17 mouse cellular contexts compared by ENCODE assay signal in the genomic region with DNA sequence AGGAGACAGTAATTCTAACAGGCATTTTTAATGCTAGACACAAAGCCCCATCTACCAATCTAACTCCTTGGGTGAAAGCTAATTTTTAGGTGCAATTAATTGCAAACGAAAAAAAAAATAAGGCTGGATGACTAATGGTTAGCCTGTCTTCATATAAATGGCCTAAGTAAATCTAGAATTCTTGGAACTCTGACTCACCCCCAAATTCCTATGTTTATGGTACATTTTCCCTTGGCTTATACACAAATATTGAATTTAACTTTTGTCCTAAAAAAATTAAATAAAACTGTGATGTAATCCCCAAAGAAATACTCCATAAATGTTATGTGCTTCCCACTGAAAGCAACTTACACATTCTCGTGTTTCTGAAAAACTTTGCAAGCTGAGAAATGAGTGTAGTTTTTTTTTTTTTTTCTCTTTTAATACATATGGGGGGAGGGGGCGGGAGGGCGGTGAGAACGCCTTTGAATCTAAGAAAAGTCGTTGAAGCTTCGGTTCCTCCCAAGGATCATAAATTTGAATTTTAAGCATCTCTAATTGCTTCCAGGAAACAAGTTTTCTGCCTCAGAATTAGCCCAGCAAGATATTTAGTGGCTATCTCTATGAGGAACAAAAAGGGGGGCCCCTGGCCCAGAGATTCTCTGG. TPM values are rescaled to one million over a fixed set of nuclear protein-coding genes. Genes with fewer than 3 reads are reported as not detected.
DNase-seq lines count a peak whose midpoint lies in the region; ATAC-seq and TF ChIP-seq lines count a peak whose summit lies in the region.
"Had no signal": no experiment of that assay in that cellular context is flagged by ENCODE, and none has a peak within 500 bp of the region (broad histone marks: within the 10 kb centered on the region; RNA-seq: fewer than 3 reads in every experiment).

No protein-coding gene starts in this region.

- TF ChIP-seq RAD21 in CH12.LX (IDR thresholded peaks at IDR 0.05; ENCODE audit: low read depth, low read length) = no peak

- H3K9ac ChIP-seq in liver, adult 2 months (ENCODE audit: low read depth, low read length) = no peak overlapping the region
- H3K9ac ChIP-seq in CH12.LX (ENCODE audit: insufficient read depth, low read depth) = peak overlapping the region; percentile 84
- no peak overlapping the region for H3K9ac ChIP-seq in stomach, embryonic 15.5 days
- no peak overlapping the region for H3K9ac ChIP-seq in midbrain, postnatal 0 days (replicated peaks; ENCODE audit: low read length, poor library complexity, severe bottlenecking)
- H3K9ac ChIP-seq: embryonic facial prominence, embryonic 12.5 days; forebrain, embryonic 15.5 days; neural tube, embryonic 12.5 days had no signal

- dilution Hi-C loops in CH12.LX (cut with MboI; ENCODE audit: extremely low pct_ligation_motif_present, extremely low pct_unique_long_range_greater_than_20kb, low sequenced_read_pairs) = no loop called here

- WGBS in liver, adult 2 months = 86% methylated on average over 7 of the region's 7 CpGs
- WGBS in stomach, embryonic 15.5 days = 52% methylated on average over 7 of the region's 7 CpGs
- WGBS in midbrain, postnatal 0 days = 64% methylated on average over 7 of the region's 7 CpGs

- peaks cover 11% of the 10 kb centered on the region; the same call in 1 of the 2 replicates for H3K36me3 ChIP-seq in liver, adult 2 months (ENCODE audit: control insufficient read depth, insufficient read depth, low read length)
- H3K36me3 ChIP-seq in CH12.LX (replicated peaks in 1 of 2; ENCODE audit: control insufficient read depth in 1 of 2, insufficient read depth in 1 of 2, low read length in 1 of 2) = peaks cover 2 to 10% of the 10 kb centered on the region in 2 experiments
- peaks cover 11% of the 10 kb centered on the region; the same call in 1 of the 2 replicates for H3K36me3 ChIP-seq in stomach, embryonic 15.5 days
- H3K36me3 ChIP-seq in midbrain, postnatal 0 days (ENCODE audit: insufficient read depth, low read length) = no peaks in the 10 kb centered on the region
- H3K36me3 ChIP-seq: forebrain, embryonic 15.5 days had no signal

- no peak for TF ChIP-seq POLR2A in liver, adult 2 months (IDR thresholded peaks at IDR 0.05; ENCODE audit: extremely low read depth, insufficient read depth, low read length)
- TF ChIP-seq POLR2A in CH12.LX (IDR thresholded peaks at IDR 0.05; ENCODE audit: low read depth, low read length) = no peak
- TF ChIP-seq POLR2A in embryonic fibroblast, embryonic 13.5 days (IDR thresholded peaks at IDR 0.05; ENCODE audit: low read depth, low read length) = no peak

- H3K27ac ChIP-seq in liver, adult 2 months (replicated peaks; ENCODE audit: insufficient read depth, low read depth, low read length) = peak overlapping the region; percentile 47; the same call in 1 of the 2 replicates
- H3K27ac ChIP-seq in CH12.LX (ENCODE audit: insufficient read depth, low read depth) = peak overlapping the region; percentile 84; the same call in 1 of the 2 replicates
- H3K27ac ChIP-seq in embryonic fibroblast, embryonic 13.5 days (ENCODE audit: insufficient read depth, low read length) = peak overlapping the region; percentile 99
- peak overlapping the region; percentile 77; the same call in 1 of the 2 replicates for H3K27ac ChIP-seq in stomach, embryonic 15.5 days
- no peak overlapping the region for H3K27ac ChIP-seq in midbrain, postnatal 0 days (ENCODE audit: low read depth, low read length)
- H3K27ac ChIP-seq: embryonic facial prominence, embryonic 12.5 days; forebrain, embryonic 15.5 days; neural tube, embryonic 12.5 days had no signal

- in situ Hi-C loops in CH12.LX (cut with MboI; ENCODE audit: low pct_ligation_motif_present, low pct_unique_long_range_greater_than_20kb, low sequenced_read_pairs) = no loop called here

- DNase-seq in liver, adult 2 months (ENCODE audit: extremely low read depth, low read depth, low spot score) = no peak
- DNase-seq in liver (no peak), CH12.LX (ENCODE audit: extremely low read depth) (peak; percentile 57)
- DNase-seq in midbrain, postnatal 0 days (ENCODE audit: low spot score) = no peak
- no peak for DNase-seq in right cerebral cortex, postnatal 14 days
- DNase-seq: adrenal gland, postnatal 25 days; cerebellum, postnatal 36 days; heart, postnatal 14 days; kidney, postnatal 36 days; midbrain, embryonic 14.5 days had no signal

- H3K4me1 ChIP-seq in liver, adult 2 months (ENCODE audit: control insufficient read depth, insufficient read depth, low read length) = peaks cover 14% of the 10 kb centered on the region
- H3K4me1 ChIP-seq in CH12.LX (ENCODE audit: control insufficient read depth in 1 of 2, insufficient read depth in 2 of 2) = peaks cover 13 to 44% of the 10 kb centered on the region in 2 experiments; a peak in 3 of 4 replicates
- peaks cover 20% of the 10 kb centered on the region for H3K4me1 ChIP-seq in embryonic fibroblast, embryonic 13.5 days (ENCODE audit: control insufficient read depth, insufficient read depth, low read length)
- H3K4me1 ChIP-seq in stomach, embryonic 15.5 days = peaks cover 6% of the 10 kb centered on the region; the same call in 1 of the 2 replicates
- H3K4me1 ChIP-seq in midbrain, postnatal 0 days (ENCODE audit: insufficient read depth, low read length) = no peaks in the 10 kb centered on the region
- H3K4me1 ChIP-seq: neural tube, embryonic 12.5 days had no signal

- no peak for TF ChIP-seq EP300 in CH12.LX (IDR thresholded peaks at IDR 0.05; ENCODE audit: low read length)

- ATAC-seq in stomach, embryonic 15.5 days (ENCODE audit: insufficient read depth, low FRiP score, low read depth) = no peak
- no peak for ATAC-seq in midbrain, postnatal 0 days (ENCODE audit: low FRiP score)
- ATAC-seq: forebrain, embryonic 15.5 days; hindbrain, embryonic 16.5 days had no signal

- H3K9me3 ChIP-seq in CH12.LX (replicated peaks; ENCODE audit: low read length) = no peaks in the 10 kb centered on the region
- H3K9me3 ChIP-seq in stomach, embryonic 15.5 days = no peaks in the 10 kb centered on the region
- no peaks in the 10 kb centered on the region for H3K9me3 ChIP-seq in midbrain, postnatal 0 days (ENCODE audit: low read length)
- H3K9me3 ChIP-seq: embryonic facial prominence, embryonic 12.5 days; forebrain, embryonic 15.5 days; neural tube, embryonic 12.5 days had no signal

- no peak for TF ChIP-seq CTCF in liver, adult 2 months (IDR thresholded peaks at IDR 0.05; ENCODE audit: low read depth, low read length)
- TF ChIP-seq CTCF in CH12.LX (conservative IDR thresholded peaks at IDR 0.05 in 1 of 2, IDR thresholded peaks at IDR 0.05 in 1 of 2; ENCODE audit: low read depth in 2 of 2, low read length in 2 of 2) = no peak
- no peak for TF ChIP-seq CTCF in embryonic fibroblast, embryonic 13.5 days (IDR thresholded peaks at IDR 0.05; ENCODE audit: borderline replicate concordance, insufficient read depth, low read length)
- no peak for TF ChIP-seq CTCF in midbrain, postnatal 0 days (IDR thresholded peaks at IDR 0.05)

- peaks cover 7% of the 10 kb centered on the region; the same call in 1 of the 2 replicates for H3K79me2 ChIP-seq in liver, adult 2 months (ENCODE audit: control insufficient read depth, insufficient read depth, low read length)
- peaks cover 3% of the 10 kb centered on the region for H3K79me2 ChIP-seq in CH12.LX (replicated peaks; ENCODE audit: control insufficient read depth, extremely low read depth, insufficient read depth, poor library complexity, severe bottlenecking)

- H3K4me2 ChIP-seq in CH12.LX (ENCODE audit: insufficient read depth, low read depth, poor library complexity, severe bottlenecking) = peak overlapping the region; percentile 99
- no peak overlapping the region for H3K4me2 ChIP-seq in stomach, embryonic 15.5 days
- no peak overlapping the region for H3K4me2 ChIP-seq in midbrain, postnatal 0 days (ENCODE audit: low read depth, low read length, poor library complexity, severe bottlenecking)
- H3K4me2 ChIP-seq: embryonic facial prominence, embryonic 12.5 days; forebrain, embryonic 15.5 days; liver, embryonic 11.5 days; neural tube, embryonic 12.5 days had no signal

- H3K27me3 ChIP-seq in liver, adult 2 months (ENCODE audit: control insufficient read depth, insufficient read depth, low read length) = no peaks in the 10 kb centered on the region
- no peaks in the 10 kb centered on the region for H3K27me3 ChIP-seq in CH12.LX (replicated peaks)
- H3K27me3 ChIP-seq in stomach, embryonic 15.5 days (replicated peaks) = no peaks in the 10 kb centered on the region
- H3K27me3 ChIP-seq in midbrain, postnatal 0 days (ENCODE audit: insufficient read depth, low read length) = no peaks in the 10 kb centered on the region
- H3K27me3 ChIP-seq: embryonic facial prominence, embryonic 12.5 days; forebrain, embryonic 15.5 days; neural tube, embryonic 12.5 days had no signal

- no peak overlapping the region for H3K4me3 ChIP-seq in liver, adult 2 months (ENCODE audit: insufficient read depth, low read depth, low read length)
- H3K4me3 ChIP-seq in CH12.LX (replicated peaks in 1 of 3; ENCODE audit: low read depth in 2 of 3, low read length in 2 of 3, poor library complexity in 1 of 3) = no peak overlapping the region
- H3K4me3 ChIP-seq in embryonic fibroblast, embryonic 13.5 days (ENCODE audit: insufficient read depth, low read length) = no peak overlapping the region
- H3K4me3 ChIP-seq in stomach, embryonic 15.5 days (replicated peaks) = no peak overlapping the region
- H3K4me3 ChIP-seq in midbrain, postnatal 0 days (ENCODE audit: low read depth, low read length) = no peak overlapping the region
- H3K4me3 ChIP-seq: embryonic facial prominence, embryonic 12.5 days; forebrain, embryonic 15.5 days; neural tube, embryonic 12.5 days had no signal

TF ChIP-seq in CH12.LX, 34 proteins besides CTCF, POLR2A, EP300 and RAD21 (continues in another document):
- TF ChIP-seq MAFK (IDR thresholded peaks at IDR 0.05; ENCODE audit: insufficient replicate concordance, low read length) (no peak), ZC3H11A (IDR thresholded peaks at IDR 0.05; ENCODE audit: low read depth, low read length) (no peak), MAZ (IDR thresholded peaks at IDR 0.05; ENCODE audit: low read depth, low read length) (no peak), TBP (conservative IDR thresholded peaks at IDR 0.05; ENCODE audit: low read depth, low read length) (0 out of 2 replicates have a peak, but pooled peaks have one; percentile 24), CHD2 (IDR thresholded peaks at IDR 0.05; ENCODE audit: low read length) (no peak), POLR2AphosphoS2 (IDR thresholded peaks at IDR 0.05; ENCODE audit: low read depth, low read length) (no peak), ELF1 (IDR thresholded peaks at IDR 0.05; ENCODE audit: low read depth, low read length) (no peak)

RNA-seq across cellular contexts. Expression of a gene that starts 31.8 kb away (rescaled TPM):
- 13.6 and 20.9 TPM in 2 replicates for total RNA-seq in liver, adult 2 months (2014; rRNA removed)
- 7.3 and 11.6 TPM in 2 replicates for polyA plus RNA-seq in liver, adult 2 months (2012; rRNA removed)
- 1.2 and 1.8 TPM in 2 replicates for total RNA-seq in CH12.LX (2012; rRNA removed)
- total RNA-seq in CH12.LX (2014; rRNA removed) = 1.1 and 1.3 TPM in 2 replicates
- polyA plus RNA-seq in CH12.LX (2012; ENCODE audit: insufficient read length, low read depth) = 2.0 and 2.6 TPM in 2 replicates
- polyA plus RNA-seq in embryonic fibroblast, embryonic 13.5 days (2011; ENCODE audit: insufficient read length, low read depth, missing spikeins) = 80.2 and 101 TPM in 2 replicates
- 32.3 and 33.1 TPM in 2 replicates for polyA plus RNA-seq in stomach, embryonic 15.5 days (2015; fragmentation: Nextera tagmentation; extraction: Ambion mirVana)
- total RNA-seq in midbrain, postnatal 0 days (2014; rRNA removed) = 12.9 and 13.6 TPM in 2 replicates
- 10.6 and 13.3 TPM in 2 replicates for polyA plus RNA-seq in midbrain, postnatal 0 days (2015; fragmentation: Nextera tagmentation; extraction: Ambion mirVana)
